Mouse (Mus musculus): ENCODE results near the gene Pop5. TPM values are rescaled to one million over a fixed set of nuclear protein-coding genes. Genes with fewer than 3 reads are reported as not detected.

Gene Pop5
- total RNA-seq (2023), result 61.6 TPM

DNA sequence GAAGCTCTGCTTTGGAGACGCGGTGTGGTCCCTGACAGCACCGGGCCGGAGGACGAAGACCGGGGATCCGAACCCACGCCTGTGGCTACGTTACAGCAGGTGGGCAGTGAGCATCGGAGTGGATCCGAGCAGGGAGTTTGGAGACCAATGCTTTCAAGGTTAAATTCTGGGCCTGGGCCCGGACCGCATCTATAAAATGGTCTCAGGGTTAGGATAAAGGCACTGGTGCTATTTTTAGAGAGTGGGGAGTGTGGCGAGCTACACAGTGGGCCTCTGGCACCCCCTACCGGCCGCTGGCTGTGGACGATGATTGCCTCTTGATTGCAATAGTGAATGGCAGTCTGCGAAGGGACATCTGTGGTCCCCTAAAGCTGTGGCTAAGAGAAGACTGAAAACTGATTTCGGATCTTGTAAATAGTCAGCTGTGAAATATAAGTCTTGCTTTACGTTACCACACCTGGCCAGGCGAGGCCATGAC is at the start of gene Pop5:
Gene Pop5 (plus strand): TSS at position 51 of the 478 bp plus-strand sequence.

DNA sequence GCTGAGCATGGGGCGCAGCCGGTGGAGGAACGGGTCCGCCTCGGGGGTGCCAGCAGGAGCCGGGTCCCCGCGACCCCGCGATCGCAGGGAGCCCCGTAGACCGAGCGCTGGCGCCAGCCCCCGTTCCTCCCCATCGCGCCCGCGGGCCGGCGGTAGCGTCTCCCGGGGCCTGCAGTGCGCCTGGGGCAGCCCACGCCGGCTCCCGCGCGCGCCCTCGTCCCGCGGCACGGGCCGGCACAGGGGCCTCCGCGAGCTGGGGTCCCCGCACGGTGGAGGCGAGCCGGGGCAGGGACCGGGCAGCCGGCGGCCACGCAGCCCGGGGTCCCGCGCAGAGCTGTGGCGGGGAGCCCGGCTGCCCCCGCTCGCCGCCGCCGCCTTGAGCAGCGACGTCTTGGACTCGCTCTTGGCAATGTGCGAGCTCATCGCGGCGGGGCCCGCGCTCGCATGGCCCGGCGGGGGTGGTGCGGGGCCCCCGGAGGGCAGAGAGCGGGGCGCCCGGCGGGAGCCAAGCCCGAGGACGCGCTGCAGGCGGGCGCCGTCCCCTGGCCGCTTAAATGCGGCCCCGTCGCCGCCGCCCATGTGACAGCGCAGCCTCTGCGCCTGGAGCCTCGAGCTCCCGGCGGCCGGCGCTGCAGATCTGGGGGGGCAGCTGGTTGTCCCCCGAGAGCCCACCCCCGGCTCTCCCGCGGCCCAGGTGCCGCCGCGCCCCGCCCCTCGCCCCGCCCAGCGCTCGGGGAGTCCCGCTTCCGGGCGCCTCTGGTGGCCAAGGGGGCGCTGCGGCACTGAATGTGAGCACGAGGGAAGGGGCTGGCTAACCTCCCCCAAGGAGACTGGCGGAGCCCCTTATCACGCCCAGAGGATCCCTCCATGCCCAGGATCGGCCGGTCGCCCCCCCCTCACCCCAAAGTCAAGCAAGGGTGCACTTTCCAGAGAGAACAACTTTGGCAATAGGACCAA is 41.7 kb upstream of the Pop5 start, which contains the start of gene Cabp1:
Gene Cabp1 (minus strand): TSS at position 713 of the 957 bp plus-strand sequence.

GRCm38 (mm10) chr5:115272812-115273548 is 37.3 kb downstream of the Pop5 start, which contains the start of gene Rnf10:
TSS of gene Rnf10 (minus strand) at chr5:115272898.

DNA sequence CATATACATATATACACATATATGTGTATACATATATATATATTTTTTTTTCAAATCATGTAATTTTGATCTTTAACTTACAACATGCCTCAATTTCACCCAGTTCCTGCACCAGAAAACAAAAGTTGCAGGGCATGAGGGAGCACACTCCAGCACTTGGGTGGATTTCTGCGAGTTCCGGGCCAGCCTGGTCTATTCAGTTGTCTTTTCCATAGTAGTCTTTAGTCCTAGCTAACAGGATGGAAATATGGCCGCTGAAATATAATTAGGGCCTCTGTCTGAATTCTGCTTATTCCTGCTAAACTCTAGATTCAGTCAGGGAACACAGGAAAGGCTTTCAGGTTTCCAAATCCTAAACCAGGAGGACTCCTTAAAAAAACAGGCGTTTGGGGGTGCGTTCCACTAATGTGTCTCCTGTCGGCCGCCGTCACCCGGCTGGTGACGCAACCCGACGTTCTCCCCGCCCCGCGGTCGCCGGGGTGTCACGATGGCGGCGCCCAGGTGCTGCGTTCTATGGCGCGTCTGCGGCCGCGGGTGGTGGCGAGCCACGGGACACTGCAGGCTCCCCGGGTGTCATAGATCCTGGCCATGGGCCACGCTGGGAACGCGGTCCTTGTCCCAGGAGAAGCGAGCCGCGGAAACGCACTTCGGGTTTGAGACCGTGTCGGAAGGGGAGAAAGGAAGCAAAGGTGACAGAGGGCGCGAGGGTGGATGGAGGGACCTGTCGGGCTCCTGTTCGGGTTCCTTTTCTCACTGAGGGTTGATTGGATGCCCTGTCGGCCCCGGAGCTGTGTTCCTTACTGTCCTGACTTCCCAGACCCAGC is 43.8 kb downstream of the Pop5 start, which contains the start of gene Coq5:
Gene Coq5 (plus strand): TSS at position 441 of the 824 bp plus-strand sequence.

Other genes starting within 250 kb of the Pop5 start
- gene Sppl3, start 224.7 kb upstream of the Pop5 start, total RNA-seq (2023), result 64.9 TPM
- gene Gm10401, start 137.5 kb upstream of the Pop5 start, total RNA-seq (2023), result not detected
- gene Acads, start 116.5 kb upstream of the Pop5 start, total RNA-seq (2023), result 22.9 TPM
- gene Unc119b, start 100.9 kb upstream of the Pop5 start, total RNA-seq (2023), result 28.7 TPM
- 78.6 TPM for gene Mlec, start 77.7 kb upstream of the Pop5 start, total RNA-seq (2023)
- gene Cabp1, start 41.5 kb upstream of the Pop5 start, total RNA-seq (2023), result 0.26 TPM
- 199 TPM for gene Rnf10, start 37.1 kb downstream of the Pop5 start, total RNA-seq (2023)
- gene Coq5, start 43.8 kb downstream of the Pop5 start, total RNA-seq (2023), result 26.0 TPM
- gene Dynll1, start 65.2 kb downstream of the Pop5 start, total RNA-seq (2023), result 199 TPM
- 33.1 TPM for gene Srsf9, start 91.3 kb downstream of the Pop5 start, total RNA-seq (2023)
- gene Gatc, start 105.3 kb downstream of the Pop5 start, total RNA-seq (2023), result 4.3 TPM
- 15.2 TPM for gene Triap1, start 105.4 kb downstream of the Pop5 start, total RNA-seq (2023)
- 213 TPM for gene Cox6a1, start 113.1 kb downstream of the Pop5 start, total RNA-seq (2023)
- not detected for gene Msi1, start 193.8 kb downstream of the Pop5 start, total RNA-seq (2023)
- gene Pla2g1b, start 230.4 kb downstream of the Pop5 start, total RNA-seq (2023), result not detected
- gene Sirt4, start 248.9 kb downstream of the Pop5 start, total RNA-seq (2023), result 9.1 TPM